Mouse (Mus musculus) thymus, postnatal 36 days (tissue): Measurements from ENCODE around the gene Sde2.
A peak's percentile ranks its signal among the peaks of the same experiment; 100 is the strongest.
"Not testable (repeated sequence)": the region's sequence is repeated elsewhere in the genome, so short reads cannot be mapped to it uniquely, and the experiment has no call there.

ENCODE experiments used
- DNase-seq, 2 experiments: peaks; one replicate each; pipeline ENCODE4 v3.0.0; 2022; ENCODE audit warnings: mixed read lengths in 2 of 2

The Sde2 gene

GRCm38 (mm10) chr1:180889172-180889571 lies 38.2 kb downstream of the Sde2 start:
- no peak for DNase-seq

GRCm38 (mm10) chr1:180889841-180890240 lies 38.9 kb downstream of the Sde2 start:
- peak; percentile 68 to 75 for DNase-seq

- no peak for DNase-seq
These were observed 41.9 kb downstream of the Sde2 start, which contains the start of gene Lefty2 for GRCm38 (mm10) chr1:180892808-180893207. Gene Lefty2 (plus strand): TSS chr1:180893108.

GRCm38 (mm10) chr1:180894088-180894987 lies 43.4 kb downstream of the Sde2 start:
- DNase-seq = not testable (repeated sequence)

- DNase-seq = no peak
These were observed 50.2 kb downstream of the Sde2 start for GRCm38 (mm10) chr1:180901107-180901506.

- DNase-seq = no peak
These were observed 52.0 kb downstream of the Sde2 start for GRCm38 (mm10) chr1:180902915-180903314.

GRCm38 (mm10) chr1:180903666-180904038 lies 52.7 kb downstream of the Sde2 start:
- no peak for DNase-seq

GRCm38 (mm10) chr1:180904039-180904814 lies 53.3 kb downstream of the Sde2 start, which contains the start of gene Pycr2:
Gene Pycr2 (plus strand): TSS chr1:180904293.
- peak; percentile 92 to 94 for DNase-seq

- DNase-seq = no peak
These were observed 53.8 kb downstream of the Sde2 start for GRCm38 (mm10) chr1:180904815-180905080.

GRCm38 (mm10) chr1:180905307-180905706 lies 54.4 kb downstream of the Sde2 start:
- DNase-seq = peak in 1 of 2 experiments; percentile 53

- DNase-seq = no peak
These were observed 54.9 kb downstream of the Sde2 start for GRCm38 (mm10) chr1:180905876-180906275.

- DNase-seq = peak; percentile 40 to 65
These were observed 55.7 kb downstream of the Sde2 start for GRCm38 (mm10) chr1:180906461-180907147.

- no peak for DNase-seq
These were observed 60.2 kb downstream of the Sde2 start for GRCm38 (mm10) chr1:180911138-180911537.

- peak; percentile 39 to 55 for DNase-seq
These were observed 60.8 kb downstream of the Sde2 start for GRCm38 (mm10) chr1:180911653-180912287.

GRCm38 (mm10) chr1:180912792-180913191 lies 61.9 kb downstream of the Sde2 start:
- DNase-seq = peak; percentile 29 to 41

GRCm38 (mm10) chr1:180913797-180914196 lies 62.9 kb downstream of the Sde2 start:
- DNase-seq = no peak

GRCm38 (mm10) chr1:180916425-180916824 lies 65.5 kb downstream of the Sde2 start:
- no peak for DNase-seq

GRCm38 (mm10) chr1:180917053-180917452 lies 66.1 kb downstream of the Sde2 start:
- no peak for DNase-seq
